Mouse (Mus musculus): ENCODE measurements around the gene St8sia6.

St8sia6 gene

GRCm38 (mm10) chr2:13760366-13760765 lies 33.5 kb downstream of the St8sia6 start:
- DNase-seq: no peak

- no peak for DNase-seq
These were observed 36.5 kb downstream of the St8sia6 start for GRCm38 (mm10) chr2:13757412-13757811.

- no peak for DNase-seq
These were observed 38.1 kb downstream of the St8sia6 start for GRCm38 (mm10) chr2:13755733-13756132.

GRCm38 (mm10) chr2:13751691-13752090 lies 42.2 kb downstream of the St8sia6 start:
- no peak for DNase-seq

- no peak for DNase-seq
These were observed 43.1 kb downstream of the St8sia6 start for GRCm38 (mm10) chr2:13750777-13751176.

GRCm38 (mm10) chr2:13750089-13750488 lies 43.8 kb downstream of the St8sia6 start:
- DNase-seq: peak in 1 of 2 experiments; percentile 5

- no peak for DNase-seq
These were observed 44.7 kb downstream of the St8sia6 start for GRCm38 (mm10) chr2:13749176-13749575.

- no peak for DNase-seq
These were observed 46.3 kb downstream of the St8sia6 start for GRCm38 (mm10) chr2:13747576-13747975.

- DNase-seq: no peak
These were observed 47.8 kb downstream of the St8sia6 start for GRCm38 (mm10) chr2:13746023-13746422.

- no peak for DNase-seq
These were observed 55.2 kb downstream of the St8sia6 start for GRCm38 (mm10) chr2:13738704-13739103.

- no peak for DNase-seq
These were observed 66.0 kb downstream of the St8sia6 start for GRCm38 (mm10) chr2:13727901-13728300.

GRCm38 (mm10) chr2:13725592-13725991 lies 68.3 kb downstream of the St8sia6 start:
- no peak for DNase-seq

- no peak for DNase-seq
These were observed 71.6 kb downstream of the St8sia6 start for GRCm38 (mm10) chr2:13722241-13722640.

- no peak for DNase-seq
These were observed 75.2 kb downstream of the St8sia6 start for GRCm38 (mm10) chr2:13718628-13719185.

- no peak for DNase-seq
These were observed 85.1 kb downstream of the St8sia6 start for GRCm38 (mm10) chr2:13708785-13709184.

- no peak for DNase-seq
These were observed 96.3 kb downstream of the St8sia6 start for GRCm38 (mm10) chr2:13697514-13697913.

GRCm38 (mm10) chr2:13694417-13694816 lies 99.4 kb downstream of the St8sia6 start:
- no peak for DNase-seq

GRCm38 (mm10) chr2:13684380-13684779 lies 109.5 kb downstream of the St8sia6 start:
- DNase-seq: no peak

- DNase-seq: no peak
These were observed 110.7 kb downstream of the St8sia6 start for GRCm38 (mm10) chr2:13683205-13683570.

- peak in 1 of 2 experiments; percentile 6 for DNase-seq
These were observed 111.2 kb downstream of the St8sia6 start for GRCm38 (mm10) chr2:13682488-13683204.

GRCm38 (mm10) chr2:13672946-13673345 lies 120.9 kb downstream of the St8sia6 start:
- DNase-seq: peak; percentile 26

GRCm38 (mm10) chr2:13672426-13672825 lies 121.4 kb downstream of the St8sia6 start:
- no peak for DNase-seq

- DNase-seq: no peak
These were observed 159.0 kb downstream of the St8sia6 start for GRCm38 (mm10) chr2:13634866-13635265.

GRCm38 (mm10) chr2:13630136-13630832 lies 163.6 kb downstream of the St8sia6 start:
- DNase-seq: no peak
